Mouse (Mus musculus): Measurements from ENCODE around the gene Cd3g.
"Not testable (repeated sequence)": the region's sequence is repeated elsewhere in the genome, so short reads cannot be mapped to it uniquely, and the experiment has no call there.

Gene Cd3g

GRCm38 (mm10) chr9:44986242-44986781 is 6.1 kb upstream of the Cd3g start:
- no peak for DNase-seq (ENCODE audit: low read depth, low spot score)

- no peak for DNase-seq (ENCODE audit: low read depth, low spot score)
Observed at GRCm38 (mm10) chr9:44985721-44986161, 5.5 kb upstream of the Cd3g start.

GRCm38 (mm10) chr9:44983001-44983400 is 2.8 kb upstream of the Cd3g start:
- DNase-seq (ENCODE audit: low read depth, low spot score) = peak; percentile 70

GRCm38 (mm10) chr9:44982531-44982930 is 2.3 kb upstream of the Cd3g start:
- peak; percentile 21 for DNase-seq (ENCODE audit: low read depth, low spot score)

- no peak for DNase-seq (ENCODE audit: low read depth, low spot score)
Observed at GRCm38 (mm10) chr9:44982081-44982480, 1.9 kb upstream of the Cd3g start.

GRCm38 (mm10) chr9:44981676-44982075 is 1.4 kb upstream of the Cd3g start, which contains the start of gene Cd3d:
TSS of gene Cd3d (plus strand) at chr9:44981786.
- DNase-seq (ENCODE audit: low read depth, low spot score) = no peak

GRCm38 (mm10) chr9:44981104-44981503 is 873 bp upstream of the Cd3g start:
- DNase-seq (ENCODE audit: low read depth, low spot score) = no peak

GRCm38 (mm10) chr9:44979806-44980205 is 425 bp downstream of the Cd3g start:
- DNase-seq (ENCODE audit: low read depth, low spot score) = no peak

- DNase-seq (ENCODE audit: low read depth, low spot score) = no peak
Observed at GRCm38 (mm10) chr9:44977813-44978212, 2.4 kb downstream of the Cd3g start.

- no peak for DNase-seq (ENCODE audit: low read depth, low spot score)
Observed at GRCm38 (mm10) chr9:44969450-44969849, 10.8 kb downstream of the Cd3g start.

- DNase-seq (ENCODE audit: low read depth, low spot score) = not testable (repeated sequence)
Observed at GRCm38 (mm10) chr9:44967763-44968162, 12.5 kb downstream of the Cd3g start.

- DNase-seq (ENCODE audit: low read depth, low spot score) = peak; percentile 91
Observed at GRCm38 (mm10) chr9:44966815-44967242, 13.4 kb downstream of the Cd3g start.

GRCm38 (mm10) chr9:44965833-44966466 is 14.3 kb downstream of the Cd3g start:
- DNase-seq (ENCODE audit: low read depth, low spot score) = no peak

- peak; percentile 100 for DNase-seq (ENCODE audit: low read depth, low spot score)
Observed at GRCm38 (mm10) chr9:44965126-44965832, 15.0 kb downstream of the Cd3g start, which contains the start of gene Ube4a. TSS of gene Ube4a (minus strand) at chr9:44965600.

GRCm38 (mm10) chr9:44954432-44954831 is 25.8 kb downstream of the Cd3g start:
- no peak for DNase-seq (ENCODE audit: low read depth, low spot score)

- DNase-seq (ENCODE audit: low read depth, low spot score) = no peak
Observed at GRCm38 (mm10) chr9:44947836-44948235, 32.4 kb downstream of the Cd3g start.

- DNase-seq (ENCODE audit: low read depth, low spot score) = no peak
Observed at GRCm38 (mm10) chr9:44946185-44946695, 34.0 kb downstream of the Cd3g start.

- DNase-seq (ENCODE audit: low read depth, low spot score) = no peak
Observed at GRCm38 (mm10) chr9:44942421-44942820, 37.8 kb downstream of the Cd3g start.

- DNase-seq (ENCODE audit: low read depth, low spot score) = no peak
Observed at GRCm38 (mm10) chr9:44941756-44942155, 38.5 kb downstream of the Cd3g start.

- DNase-seq (ENCODE audit: low read depth, low spot score) = no peak
Observed at GRCm38 (mm10) chr9:44921543-44921942, 58.7 kb downstream of the Cd3g start.

- peak; percentile 85 for DNase-seq (ENCODE audit: low read depth, low spot score)
Observed at GRCm38 (mm10) chr9:44921123-44921468, 59.1 kb downstream of the Cd3g start.

GRCm38 (mm10) chr9:44920374-44921122 is 59.7 kb downstream of the Cd3g start, which contains the start of gene Atp5l:
TSS of gene Atp5l (minus strand) at chr9:44920742.
- DNase-seq (ENCODE audit: low read depth, low spot score) = peak; percentile 96
